Mouse (Mus musculus) frontal cortex, postnatal 36 days (tissue): Measurements from ENCODE around the gene Wdpcp.

Source experiments
- DNase-seq, 2 experiments: peaks; one replicate each; pipeline ENCODE4 v3.0.0; 2022; ENCODE audit warnings: low spot score in 2 of 2

Gene Wdpcp

DNA sequence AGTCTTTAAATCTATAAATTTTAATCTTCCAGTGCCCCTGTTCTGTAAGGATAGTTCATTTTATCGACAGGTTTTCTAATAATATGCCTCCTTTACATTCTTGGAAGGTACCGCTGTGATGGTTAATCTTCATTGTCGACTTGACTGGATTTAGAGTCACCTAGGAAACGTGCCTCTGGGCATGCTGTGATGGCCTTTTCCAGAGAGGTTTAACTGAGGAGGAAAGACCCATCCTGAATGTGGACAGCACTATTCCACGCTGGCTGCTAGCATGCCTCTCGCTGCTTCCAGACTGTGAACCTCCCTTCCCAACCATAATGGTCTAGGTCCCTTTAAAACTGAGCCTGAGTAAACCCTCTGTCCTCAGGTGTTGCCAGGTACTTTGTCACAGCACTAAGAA lies 163.2 kb downstream of the Wdpcp start:
- no peak for DNase-seq

DNA sequence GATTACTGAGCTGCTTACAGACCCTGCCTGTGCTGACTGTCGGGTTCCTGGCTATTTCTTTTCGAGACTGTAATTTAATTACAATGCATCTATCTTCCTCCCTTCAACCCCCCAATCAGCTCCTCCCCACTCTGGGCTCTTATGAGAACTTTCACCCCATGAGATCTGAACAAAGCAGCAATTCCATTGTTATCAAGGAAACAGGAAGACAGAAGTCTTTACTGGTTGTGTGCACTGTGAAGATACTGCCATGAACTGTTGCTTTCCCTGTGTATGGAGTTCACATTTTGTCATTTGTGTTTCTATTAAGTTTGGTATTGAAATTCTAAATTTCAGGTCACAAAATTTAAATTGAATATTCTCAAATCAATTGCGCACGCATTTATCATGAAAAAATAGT lies 177.5 kb downstream of the Wdpcp start:
- DNase-seq = no peak

- peak in 1 of 2 experiments; percentile 40 for DNase-seq
Measured at GRCm38 (mm10) chr11:21763201-21763600, 191.2 kb downstream of the Wdpcp start.

GRCm38 (mm10) chr11:21788831-21789230 lies 216.8 kb downstream of the Wdpcp start:
- no peak for DNase-seq

GRCm38 (mm10) chr11:21824941-21825340 lies 252.9 kb downstream of the Wdpcp start:
- DNase-seq = no peak

GRCm38 (mm10) chr11:21826521-21826920 lies 254.5 kb downstream of the Wdpcp start:
- DNase-seq = no peak

DNA sequence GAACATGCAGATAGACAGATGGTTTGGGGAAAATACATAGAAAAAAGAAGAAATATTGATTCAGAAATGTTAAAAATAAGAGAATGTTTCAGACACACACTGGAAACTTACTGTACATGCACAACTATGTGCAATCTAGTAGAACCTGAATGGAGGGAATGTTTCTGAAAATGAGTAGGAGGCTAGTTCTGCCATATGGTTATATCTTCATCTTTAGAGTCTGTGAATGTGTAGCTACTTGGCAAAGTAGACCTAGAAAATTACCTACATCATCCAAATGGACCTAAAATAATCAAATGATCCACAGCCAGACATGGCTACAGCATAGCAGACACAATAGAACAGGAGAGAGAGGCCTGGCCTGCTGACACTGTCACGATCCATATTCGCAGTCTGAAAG lies 275.0 kb downstream of the Wdpcp start:
- peak in 1 of 2 experiments; percentile 13 for DNase-seq

DNA sequence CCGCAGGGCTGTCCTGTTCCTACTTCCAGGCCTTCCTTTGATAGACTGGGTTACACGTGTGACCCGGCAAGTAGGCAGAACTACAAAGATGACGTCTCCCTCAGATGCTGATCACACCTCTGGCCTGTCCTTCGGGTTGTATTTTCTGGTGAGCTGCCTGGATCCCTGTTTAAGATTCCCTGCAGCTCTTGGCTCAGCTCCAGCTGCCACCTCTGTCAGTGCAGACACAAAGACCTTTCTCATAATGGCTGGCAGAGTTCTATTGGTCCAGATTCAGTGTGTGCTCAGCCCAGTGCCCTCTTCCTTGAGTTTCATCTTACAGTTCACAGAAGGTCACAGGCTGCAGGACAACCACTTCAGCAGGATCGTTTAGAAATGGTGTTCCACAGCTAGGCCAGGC lies 292.0 kb downstream of the Wdpcp start:
- no peak for DNase-seq

GRCm38 (mm10) chr11:21864516-21864915 lies 292.5 kb downstream of the Wdpcp start:
- no peak for DNase-seq

GRCm38 (mm10) chr11:21868675-21869074 lies 296.6 kb downstream of the Wdpcp start:
- DNase-seq = no peak

- DNase-seq = no peak
Measured at GRCm38 (mm10) chr11:21870863-21871262, 298.8 kb downstream of the Wdpcp start.

DNA sequence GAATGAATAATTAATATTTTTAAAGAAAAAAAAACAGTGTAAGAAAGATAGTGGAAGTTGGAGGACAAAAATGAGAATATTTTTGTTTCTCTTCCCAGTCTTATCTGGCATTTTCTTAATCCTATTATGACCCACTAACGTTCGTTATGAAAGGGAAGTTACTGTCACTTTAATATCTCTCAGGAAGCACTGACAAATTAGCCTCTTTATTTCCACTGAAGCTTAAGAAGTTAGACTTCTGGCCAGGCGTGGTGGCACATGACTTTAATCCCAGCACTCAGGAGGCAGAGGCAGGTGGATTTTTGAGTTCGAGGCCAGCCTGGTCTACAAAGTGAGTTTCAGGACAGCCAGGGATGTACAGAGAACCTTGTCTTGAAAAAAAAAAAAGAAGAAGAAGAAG lies 299.7 kb downstream of the Wdpcp start:
- no peak for DNase-seq

DNA sequence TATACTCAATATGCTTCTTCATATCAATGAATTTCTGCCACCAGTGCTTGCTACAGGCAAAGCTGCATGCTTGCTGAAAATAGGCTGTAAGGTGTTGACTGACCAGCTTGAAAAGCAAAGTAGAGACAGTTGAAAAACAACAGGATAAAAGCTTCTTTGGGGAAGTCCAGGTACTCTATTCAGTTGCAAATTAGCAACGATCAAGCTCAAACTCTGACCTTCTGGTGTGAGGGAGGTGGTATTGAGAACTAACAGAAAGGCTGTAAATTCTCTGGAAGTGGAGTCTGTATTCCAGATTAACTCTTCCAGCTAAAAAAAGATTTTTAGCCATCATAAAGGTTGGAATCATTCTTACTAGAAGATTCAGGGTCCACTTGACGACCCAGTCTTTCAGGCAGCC lies 303.0 kb downstream of the Wdpcp start:
- DNase-seq = no peak

GRCm38 (mm10) chr11:21894696-21895095 lies 322.7 kb downstream of the Wdpcp start:
- no peak for DNase-seq

GRCm38 (mm10) chr11:21922531-21922930 lies 350.5 kb downstream of the Wdpcp start:
- no peak for DNase-seq
